Mouse (Mus musculus) olfactory bulb, adult 2 months (tissue): ENCODE results near the gene Ryr2. TPM values are rescaled to one million over a fixed set of nuclear protein-coding genes. Genes with fewer than 3 reads are reported as not detected.

Experiments used
- H3K27ac ChIP-seq: fragments of 200-500 bp; 2 replicates; pipeline ENCODE4 v1.5.1; 2012; ENCODE audit warnings: low read depth, low read length; ENCODE audit not compliant: insufficient read depth
- H3K4me1 ChIP-seq: fragments of 200-500 bp; 2 replicates; pipeline ENCODE4 v1.6.1; 2012; ENCODE audit warnings: low read length; ENCODE audit not compliant: control insufficient read depth, insufficient read depth
- H3K4me3 ChIP-seq: fragments of 200-500 bp; 2 replicates; pipeline ENCODE4 v1.5.1; 2012; ENCODE audit warnings: mild to moderate bottlenecking, low read depth, low read length, moderate library complexity; ENCODE audit not compliant: insufficient read depth
- CTCF ChIP-seq: fragments of 200-500 bp; IDR thresholded peaks from 2 replicates; pipeline ENCODE4 v1.5.1; 2012; ENCODE audit warnings: low read depth, mild to moderate bottlenecking, low read length, moderate library complexity; ENCODE audit not compliant: insufficient read depth
- POLR2A ChIP-seq: fragments of 200-500 bp; IDR thresholded peaks from 2 replicates; pipeline ENCODE4 v1.6.1; 2012; ENCODE audit warnings: mild to moderate bottlenecking, low read depth, low read length, moderate library complexity; ENCODE audit not compliant: insufficient read depth
- WGBS: fragments of 180-500 bp; shearing (Covaris S2); methylation state at CpG from one replicate; pipeline ENCODE4 v1.1.7; 2018; 5-methylcytosine and 5-hydroxymethylcytosine counted together
- polyA plus RNA-seq: library from polyadenylated mRNA; stranded (reverse); fragments of >200 nt; gene quantifications from 2 replicates; pipeline ENCODE4 v1.2.4, GENCODE M21; 2012; ENCODE audit warnings: low replicate concordance; ENCODE audit not compliant: missing spikeins, insufficient read depth, insufficient read length

Gene Ryr2
- polyA plus RNA-seq, 1 experiment: 196 TPM

GRCm38 (mm10) chr13:11987556-11987955 is 119.2 kb downstream of the Ryr2 start:
- H3K4me3 ChIP-seq: no peak overlapping the region
- H3K4me1 ChIP-seq: no peaks in the 10 kb centered on the region
- WGBS: 52% methylated on average over 4 of the region's 4 CpGs
- no peak for TF ChIP-seq CTCF
- TF ChIP-seq POLR2A: no peak
- H3K27ac ChIP-seq: no peak overlapping the region

- Histone ChIP-seq H3K4me1 (no peaks in the 10 kb centered on the region), H3K27ac (no peak overlapping the region), H3K4me3 (no peak overlapping the region)
- TF ChIP-seq POLR2A (no peak), CTCF (no peak)
- WGBS: 100% methylated on average over 3 of the region's 3 CpGs
Measured at GRCm38 (mm10) chr13:11985056-11985455, 121.7 kb downstream of the Ryr2 start.

- Histone ChIP-seq H3K4me1 (no peaks in the 10 kb centered on the region), H3K4me3 (no peak overlapping the region), H3K27ac (no peak overlapping the region)
- no peak for TF ChIP-seq POLR2A
- no peak for TF ChIP-seq CTCF
Measured at GRCm38 (mm10) chr13:11978997-11979396, 127.7 kb downstream of the Ryr2 start.

GRCm38 (mm10) chr13:11978359-11978758 is 128.4 kb downstream of the Ryr2 start:
- 80% methylated on average over 2 of the region's 2 CpGs for WGBS
- no peak overlapping the region for H3K4me3 ChIP-seq
- H3K4me1 ChIP-seq: no peaks in the 10 kb centered on the region
- TF ChIP-seq POLR2A (no peak), CTCF (no peak)
- no peak overlapping the region for H3K27ac ChIP-seq

GRCm38 (mm10) chr13:11977606-11978005 is 129.1 kb downstream of the Ryr2 start:
- 77% methylated on average over 4 of the region's 4 CpGs for WGBS

GRCm38 (mm10) chr13:11964391-11964790 is 142.4 kb downstream of the Ryr2 start:
- Histone ChIP-seq H3K27ac (no peak overlapping the region), H3K4me1 (no peaks in the 10 kb centered on the region; the same call in 1 of the 2 replicates), H3K4me3 (no peak overlapping the region)
- TF ChIP-seq CTCF: no peak

More at GRCm38 (mm10) chr13:11977606-11978005, 129.1 kb downstream of the Ryr2 start:
- no peak overlapping the region for H3K27ac ChIP-seq
- H3K4me1 ChIP-seq: no peaks in the 10 kb centered on the region
- no peak for TF ChIP-seq POLR2A
- TF ChIP-seq CTCF: no peak
- no peak overlapping the region for H3K4me3 ChIP-seq

- no peak for TF ChIP-seq CTCF
- TF ChIP-seq POLR2A: no peak
- Histone ChIP-seq H3K4me1 (no peaks in the 10 kb centered on the region; the same call in 1 of the 2 replicates), H3K4me3 (no peak overlapping the region), H3K27ac (no peak overlapping the region)
Measured at GRCm38 (mm10) chr13:11959488-11960174, 147.1 kb downstream of the Ryr2 start.

GRCm38 (mm10) chr13:11958854-11959253 is 147.9 kb downstream of the Ryr2 start:
- H3K4me3 ChIP-seq: no peak overlapping the region
- WGBS: 82% methylated on average over 3 of the region's 3 CpGs
- TF ChIP-seq POLR2A (no peak), CTCF (no peak)
- H3K4me1 ChIP-seq: no peaks in the 10 kb centered on the region; the same call in 1 of the 2 replicates
- H3K27ac ChIP-seq: no peak overlapping the region

- no peak for TF ChIP-seq CTCF
- no peak for TF ChIP-seq POLR2A
- 84% methylated on average over 4 of the region's 4 CpGs for WGBS
- Histone ChIP-seq H3K4me1 (no peaks in the 10 kb centered on the region; the same call in 1 of the 2 replicates), H3K4me3 (no peak overlapping the region), H3K27ac (no peak overlapping the region)
Measured at GRCm38 (mm10) chr13:11958271-11958670, 148.5 kb downstream of the Ryr2 start.

- H3K27ac ChIP-seq: no peak overlapping the region
- H3K4me1 ChIP-seq: no peaks in the 10 kb centered on the region
- no peak overlapping the region for H3K4me3 ChIP-seq
- 66% methylated on average over 3 of the region's 3 CpGs for WGBS
- no peak for TF ChIP-seq CTCF
- TF ChIP-seq POLR2A: no peak
Measured at GRCm38 (mm10) chr13:11951951-11952350, 154.8 kb downstream of the Ryr2 start.
